Mouse (Mus musculus): ENCODE measurements around the gene Zfp143.
"Not testable (repeated sequence)": the region's sequence is repeated elsewhere in the genome, so short reads cannot be mapped to it uniquely, and the experiment has no call there.

DNA sequence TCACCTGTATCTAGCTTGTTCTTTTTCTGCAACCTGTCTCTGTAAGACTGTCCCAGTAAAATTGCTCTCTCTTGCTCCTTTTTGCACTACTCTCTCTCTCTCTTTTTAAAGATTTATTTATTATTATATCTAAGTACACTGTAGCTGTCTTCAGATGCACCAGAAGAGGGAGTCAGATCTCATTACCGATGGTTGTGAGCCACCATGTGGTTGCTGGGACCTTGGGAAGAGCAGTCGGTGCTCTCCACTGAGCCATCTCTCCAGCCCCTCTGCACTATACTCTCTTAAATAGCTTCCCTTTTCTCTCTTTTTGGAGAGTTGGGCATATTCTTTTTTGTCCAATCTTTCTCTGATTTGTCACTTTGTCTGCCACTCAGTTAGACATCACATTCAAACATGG, 71.3 kb downstream of the Zfp143 start:
- TF ChIP-seq GATA1 (IDR thresholded peaks at IDR 0.05; ENCODE audit: borderline replicate concordance, low read length); FLI1 (IDR thresholded peaks at IDR 0.05; ENCODE audit: low read length): not testable (repeated sequence)
